Mouse (Mus musculus): ENCODE measurements around the gene Ptch2.

Gene Ptch2

GRCm38 (mm10) chr4:117127991-117128686 is 32.3 kb downstream of the Ptch2 start:
- DNase-seq (ENCODE audit: low read depth): no peak

GRCm38 (mm10) chr4:117130790-117131189 is 34.9 kb downstream of the Ptch2 start:
- no peak for DNase-seq (ENCODE audit: low read depth)

- no peak for DNase-seq (ENCODE audit: low read depth)
These were observed 35.3 kb downstream of the Ptch2 start for GRCm38 (mm10) chr4:117131198-117131597.

- no peak for DNase-seq (ENCODE audit: low read depth)
These were observed 36.3 kb downstream of the Ptch2 start for GRCm38 (mm10) chr4:117131890-117132793.

GRCm38 (mm10) chr4:117132794-117133143 is 36.9 kb downstream of the Ptch2 start:
- DNase-seq (ENCODE audit: low read depth): no peak

GRCm38 (mm10) chr4:117133366-117133796 is 37.5 kb downstream of the Ptch2 start:
- DNase-seq (ENCODE audit: low read depth): no peak

GRCm38 (mm10) chr4:117133817-117134600 is 38.1 kb downstream of the Ptch2 start, which contains the start of gene Plk3:
Gene Plk3, minus strand, starts transcription at chr4:117133963.
- peak; percentile 90 for DNase-seq (ENCODE audit: low read depth)

- no peak for DNase-seq (ENCODE audit: low read depth)
These were observed 38.7 kb downstream of the Ptch2 start for GRCm38 (mm10) chr4:117134601-117134995.

GRCm38 (mm10) chr4:117136034-117136433 is 40.2 kb downstream of the Ptch2 start:
- DNase-seq (ENCODE audit: low read depth): no peak

- no peak for DNase-seq (ENCODE audit: low read depth)
These were observed 42.7 kb downstream of the Ptch2 start for GRCm38 (mm10) chr4:117138295-117139216.

GRCm38 (mm10) chr4:117139217-117139612 is 43.3 kb downstream of the Ptch2 start:
- no peak for DNase-seq (ENCODE audit: low read depth)

- DNase-seq (ENCODE audit: low read depth): no peak
These were observed 44.7 kb downstream of the Ptch2 start for GRCm38 (mm10) chr4:117140613-117141012.

- no peak for DNase-seq (ENCODE audit: low read depth)
These were observed 47.1 kb downstream of the Ptch2 start for GRCm38 (mm10) chr4:117143023-117143422.

- no peak for DNase-seq (ENCODE audit: low read depth)
These were observed 49.4 kb downstream of the Ptch2 start for GRCm38 (mm10) chr4:117145248-117145647.

GRCm38 (mm10) chr4:117146176-117146575 is 50.3 kb downstream of the Ptch2 start:
- peak; percentile 47 for DNase-seq (ENCODE audit: low read depth)

- no peak for DNase-seq (ENCODE audit: low read depth)
These were observed 52.3 kb downstream of the Ptch2 start for GRCm38 (mm10) chr4:117148047-117148713.

- DNase-seq (ENCODE audit: low read depth): no peak
These were observed 52.9 kb downstream of the Ptch2 start for GRCm38 (mm10) chr4:117148815-117149214.

GRCm38 (mm10) chr4:117149291-117150211 is 53.7 kb downstream of the Ptch2 start:
- DNase-seq (ENCODE audit: low read depth): no peak

- DNase-seq (ENCODE audit: low read depth): no peak
These were observed 54.4 kb downstream of the Ptch2 start for GRCm38 (mm10) chr4:117150212-117150733.
